Mouse (Mus musculus) hindbrain, postnatal 0 days (tissue): Measurements from ENCODE around the gene Ddx58. TPM values are rescaled to one million over a fixed set of nuclear protein-coding genes. Genes with fewer than 3 reads are reported as not detected.

Experiments used
- ATAC-seq: fragments of 200-750 bp; cut with Nextera tagmentation; 2 replicates; pipeline ENCODE4 v1.8.0; 2017; ENCODE audit warnings: mild to moderate bottlenecking, moderate TSS enrichment, moderate library complexity
- DNase-seq: peaks from one replicate; pipeline ENCODE4 v3.0.0-alpha.2; 2015; ENCODE audit warnings: low spot score
- H3K27ac ChIP-seq: fragments of 300-500 bp; sonication (generic); 2 replicates; pipeline ENCODE4 v1.5.1; 2014; ENCODE audit warnings: mild to moderate bottlenecking
- H3K27me3 ChIP-seq: fragments of 300-500 bp; sonication (generic); 2 replicates; pipeline ENCODE4 v1.6.1; 2014; ENCODE audit warnings: low read length, mixed read lengths; ENCODE audit not compliant: insufficient read depth
- H3K36me3 ChIP-seq: fragments of 300-500 bp; sonication (generic); 2 replicates; pipeline ENCODE4 v1.6.1; 2014; ENCODE audit warnings: low read length, mixed read lengths; ENCODE audit not compliant: insufficient read depth
- H3K4me1 ChIP-seq: fragments of 300-500 bp; sonication (generic); 2 replicates; pipeline ENCODE4 v1.6.1; 2014; ENCODE audit warnings: antibody characterized with exemption, low read length, mixed read lengths; ENCODE audit not compliant: insufficient read depth
- H3K4me2 ChIP-seq: fragments of 300-500 bp; sonication (generic); 2 replicates; pipeline ENCODE4 v1.6.1; 2014; ENCODE audit warnings: low read depth, mild to moderate bottlenecking, low read length, moderate library complexity, mixed read lengths
- H3K4me3 ChIP-seq: fragments of 300-500 bp; sonication (generic); 2 replicates; pipeline ENCODE4 v1.5.1; 2014; ENCODE audit warnings: low read length
- H3K9ac ChIP-seq: fragments of 300-500 bp; sonication (generic); replicated peaks from 2 replicates; pipeline ENCODE4 v1.6.1; 2014; ENCODE audit warnings: mild to moderate bottlenecking, low read length, moderate library complexity, mixed read lengths
- H3K9me3 ChIP-seq: fragments of 300-500 bp; sonication (generic); 2 replicates; pipeline ENCODE4 v1.6.1; 2016; ENCODE audit warnings: low read length, mixed read lengths
- CTCF ChIP-seq: IDR thresholded peaks from 2 replicates; pipeline ENCODE4 v1.5.1; 2016; ENCODE audit warnings: antibody characterized with exemption, control low read depth, low read depth
- WGBS: fragments of 180-500 bp; shearing (Covaris S2); extraction: QIAGEN DNeasy Blood & Tissue Kit; methylation state at CpG from one replicate; pipeline ENCODE4 v1.1.7; 2014; 5-methylcytosine and 5-hydroxymethylcytosine counted together
- polyA plus RNA-seq: library from polyadenylated mRNA; unstranded; fragments of >200 nt; fragmentation: Nextera tagmentation; extraction: Ambion mirVana; gene quantifications from 2 replicates; pipeline ENCODE4 v1.2.1, GENCODE M21; 2015
- total RNA-seq: library from RNA; depleted of rRNA; stranded (reverse); fragments of >200 nt; gene quantifications from 2 replicates; pipeline ENCODE4 v1.2.3, GENCODE M21; 2014; rRNA removed

Gene Ddx58
- total RNA-seq (4.2 and 7.0 TPM in 2 replicates), polyA plus RNA-seq (2.3 and 4.2 TPM in 2 replicates)

- H3K4me3 ChIP-seq = peak within 1 kb of the TSS; percentile 52
- H3K27ac ChIP-seq = no peak within 1 kb of the TSS
- no peaks in the 10 kb centered on the region for H3K27me3 ChIP-seq
- H3K4me1 ChIP-seq = peaks cover 10% of the 10 kb centered on the region
- peak within 1 kb of the TSS; percentile 46 for H3K9ac ChIP-seq
- 3% methylated on average over 34 of the region's 35 CpGs for WGBS
- peak within 1 kb of the TSS; percentile 87 for H3K4me2 ChIP-seq
- no peak for TF ChIP-seq CTCF
- H3K9me3 ChIP-seq = no peaks in the 10 kb centered on the region
- DNase-seq = peak; percentile 49
- peak; percentile 24; the same call in 1 of the 2 replicates for ATAC-seq
- H3K36me3 ChIP-seq = no peaks in the 10 kb centered on the region
Observed at GRCm38 (mm10) chr4:40239409-40240271, at the start of gene Ddx58. Gene Ddx58, minus strand, starts transcription at chr4:40239828.

DNA sequence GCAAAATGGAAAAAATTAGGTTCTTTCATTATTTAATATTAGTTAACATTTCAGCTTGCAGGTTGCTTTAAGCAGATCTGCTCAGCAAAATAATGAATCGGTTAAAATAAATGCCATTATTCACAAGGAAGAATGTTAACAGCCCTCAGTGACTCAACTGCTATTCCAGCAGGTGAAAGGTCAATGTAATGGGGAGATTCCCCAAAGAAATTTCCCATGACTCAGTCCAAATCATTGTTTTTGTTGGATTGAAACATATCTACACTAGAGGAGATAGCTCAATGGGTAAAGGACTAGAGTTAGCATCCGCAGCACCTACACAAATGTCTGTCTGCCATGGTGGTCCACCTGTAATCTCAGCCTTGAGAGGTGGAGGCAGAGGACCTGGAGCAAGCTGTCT lies 49.4 kb upstream of the Ddx58 start:
- Histone ChIP-seq H3K4me2 (no peak overlapping the region), H3K36me3 (no peaks in the 10 kb centered on the region), H3K27ac (no peak overlapping the region), H3K9me3 (no peaks in the 10 kb centered on the region), H3K4me1 (no peaks in the 10 kb centered on the region), H3K27me3 (no peaks in the 10 kb centered on the region), H3K4me3 (no peak overlapping the region), H3K9ac (no peak overlapping the region)
- no peak for TF ChIP-seq CTCF
- DNase-seq = no peak
- WGBS = 87% methylated on average over 2 of the region's 2 CpGs
- no peak for ATAC-seq

GRCm38 (mm10) chr4:40287415-40287814 lies 47.8 kb upstream of the Ddx58 start:
- TF ChIP-seq CTCF = no peak
- Histone ChIP-seq H3K4me3 (no peak overlapping the region), H3K27ac (no peak overlapping the region), H3K4me1 (no peaks in the 10 kb centered on the region), H3K4me2 (no peak overlapping the region), H3K9me3 (no peaks in the 10 kb centered on the region), H3K27me3 (no peaks in the 10 kb centered on the region), H3K36me3 (no peaks in the 10 kb centered on the region), H3K9ac (no peak overlapping the region)
- no peak for DNase-seq
- WGBS = 77% methylated on average over 6 of the region's 6 CpGs
- ATAC-seq = no peak

GRCm38 (mm10) chr4:40285582-40285981 lies 46.0 kb upstream of the Ddx58 start:
- Histone ChIP-seq H3K9me3 (no peaks in the 10 kb centered on the region), H3K9ac (no peak overlapping the region), H3K4me2 (no peak overlapping the region), H3K4me3 (no peak overlapping the region), H3K4me1 (no peaks in the 10 kb centered on the region), H3K27me3 (no peaks in the 10 kb centered on the region), H3K27ac (no peak overlapping the region), H3K36me3 (no peaks in the 10 kb centered on the region)
- peak; percentile 83 for TF ChIP-seq CTCF
- ATAC-seq (no peak), DNase-seq (peak; percentile 79)
- 16% methylated on average over 4 of the region's 4 CpGs for WGBS

- Histone ChIP-seq H3K36me3 (peaks cover 15% of the 10 kb centered on the region; the same call in 1 of the 2 replicates), H3K4me3 (peak within 1 kb of the TSS; percentile 79), H3K27ac (peak within 1 kb of the TSS; percentile 75), H3K4me1 (no peaks in the 10 kb centered on the region), H3K9me3 (no peaks in the 10 kb centered on the region), H3K9ac (peak within 1 kb of the TSS; percentile 72), H3K27me3 (no peaks in the 10 kb centered on the region), H3K4me2 (peak within 1 kb of the TSS; percentile 78)
- under 1% methylated on average over 36 of the region's 36 CpGs for WGBS
- TF ChIP-seq CTCF = no peak
- DNase-seq (peak; percentile 98), ATAC-seq (peak; percentile 98)
Observed at GRCm38 (mm10) chr4:40279276-40279900, 39.8 kb upstream of the Ddx58 start, which contains the start of gene Ndufb6. Gene Ndufb6, minus strand, starts transcription at chr4:40279421.

- no peak for TF ChIP-seq CTCF
- ATAC-seq (peak; percentile 79), DNase-seq (peak; percentile 3)
- peak overlapping the region; percentile 42; the same call in 1 of the 2 replicates for H3K27ac ChIP-seq
- peak overlapping the region; percentile 78 for H3K4me2 ChIP-seq
- H3K9me3 ChIP-seq = no peaks in the 10 kb centered on the region
- under 1% methylated on average over 21 of the region's 21 CpGs for WGBS
- peak overlapping the region; percentile 72 for H3K9ac ChIP-seq
- H3K27me3 ChIP-seq = no peaks in the 10 kb centered on the region
- no peaks in the 10 kb centered on the region for H3K4me1 ChIP-seq
- peak overlapping the region; percentile 79 for H3K4me3 ChIP-seq
- peaks cover 15% of the 10 kb centered on the region; the same call in 1 of the 2 replicates for H3K36me3 ChIP-seq
Observed at GRCm38 (mm10) chr4:40278880-40279275, 39.2 kb upstream of the Ddx58 start.
